Mouse (Mus musculus) layer of hippocampus, postnatal 36 days (tissue): Measurements from ENCODE around the gene Cst3. TPM values are rescaled to one million over a fixed set of nuclear protein-coding genes. Genes with fewer than 3 reads are reported as not detected.

ENCODE experiments used
- DNase-seq, 2 experiments: peaks; one replicate each; pipeline ENCODE4 v3.0.0; 2022
- total RNA-seq, 2 experiments: library from RNA; stranded (reverse); gene quantifications; 2 replicates each; pipeline ENCODE4 v1.2.3; 2021

Gene Cst3
- total RNA-seq, 2 experiments from 2014 or later = 2,172 to 2,182 TPM

DNA sequence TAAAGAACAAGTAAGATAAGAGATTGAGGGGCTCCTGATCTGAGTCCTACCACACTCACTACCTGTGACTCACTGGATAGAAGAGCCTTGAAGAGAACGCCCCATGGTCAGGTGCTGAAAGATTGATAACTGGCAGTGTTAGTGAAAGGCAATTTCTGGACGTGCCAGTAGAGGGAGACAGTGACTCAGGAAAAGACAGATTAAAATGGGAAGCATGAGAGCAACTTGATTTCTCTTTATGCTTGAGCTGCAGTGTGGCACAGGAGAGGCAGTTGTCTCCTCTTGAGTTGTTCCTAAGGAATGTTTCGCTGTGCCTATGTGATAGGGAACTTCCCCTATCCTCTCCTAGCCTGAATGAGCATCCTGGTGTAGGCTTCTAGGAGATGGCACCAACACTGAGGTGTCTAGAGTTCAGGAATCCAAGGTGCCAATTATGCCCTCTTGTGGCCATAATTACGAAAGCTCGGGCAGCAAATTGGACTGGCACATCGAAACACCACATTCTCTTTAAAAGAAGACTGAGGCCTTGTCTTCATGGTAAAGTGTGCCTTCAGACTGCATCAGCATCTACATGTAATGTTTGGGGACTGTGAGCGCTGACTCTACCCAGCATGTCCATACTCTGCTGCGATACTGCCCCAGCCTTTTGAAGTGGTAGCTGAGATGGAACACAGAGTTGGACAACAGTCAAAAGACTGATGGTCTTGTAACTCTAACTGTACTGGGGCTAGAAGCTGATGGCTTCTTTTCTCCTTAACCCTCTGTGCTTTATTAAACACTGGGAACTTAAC lies 24.2 kb downstream of the Cst3 start:
- peak; percentile 72 to 83 for DNase-seq

DNA sequence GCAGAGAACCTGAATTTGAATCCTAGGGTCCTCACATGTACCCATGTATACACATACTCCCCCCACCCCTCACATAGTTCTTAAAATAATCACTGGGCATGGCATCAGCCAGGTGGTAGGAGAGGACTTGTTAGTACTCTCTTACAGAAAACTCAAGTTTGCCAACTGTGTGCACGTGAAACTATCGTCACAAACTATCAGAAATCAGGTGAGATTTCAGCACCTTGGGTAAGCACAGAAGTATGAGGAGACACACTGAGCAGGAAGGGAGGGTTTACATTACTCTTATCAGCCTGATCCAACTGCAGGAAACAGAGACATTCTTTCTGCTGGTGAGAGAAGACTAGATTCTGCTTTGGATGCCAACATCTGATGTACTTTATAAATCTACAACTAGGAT lies 36.3 kb downstream of the Cst3 start:
- DNase-seq = no peak

DNA sequence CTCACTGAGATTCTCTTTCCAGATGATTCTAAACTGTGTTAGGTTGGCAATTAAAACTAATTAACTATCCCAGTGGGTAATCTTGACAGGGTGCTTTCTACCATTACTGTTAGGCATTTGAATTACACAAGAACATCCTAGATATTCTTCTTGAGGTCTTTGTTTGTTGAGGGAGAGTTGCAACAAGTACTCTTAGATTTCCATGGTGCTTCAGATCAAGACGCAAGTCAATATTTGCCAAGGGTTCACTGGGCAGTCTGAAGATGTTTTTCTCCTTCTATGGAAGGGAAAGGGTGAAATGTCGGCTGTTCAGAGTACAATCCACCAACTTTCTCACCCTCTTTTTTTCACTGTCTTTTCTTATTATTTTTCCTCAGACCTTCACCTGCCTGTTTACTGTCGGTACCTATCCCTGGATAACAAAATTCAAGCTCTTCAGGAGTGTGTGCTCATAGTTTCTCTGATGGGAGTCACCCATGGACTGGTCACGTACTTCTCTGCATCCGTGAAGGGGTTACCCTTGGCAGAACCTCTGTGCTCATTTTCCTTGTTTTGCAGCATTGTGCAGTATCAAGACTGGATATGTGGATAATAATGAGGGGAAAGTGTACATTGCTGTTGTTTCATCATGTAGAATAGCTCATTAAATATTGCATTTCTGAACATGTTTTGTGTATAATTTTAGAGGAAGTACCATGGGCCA lies 37.3 kb downstream of the Cst3 start:
- DNase-seq = no peak

DNA sequence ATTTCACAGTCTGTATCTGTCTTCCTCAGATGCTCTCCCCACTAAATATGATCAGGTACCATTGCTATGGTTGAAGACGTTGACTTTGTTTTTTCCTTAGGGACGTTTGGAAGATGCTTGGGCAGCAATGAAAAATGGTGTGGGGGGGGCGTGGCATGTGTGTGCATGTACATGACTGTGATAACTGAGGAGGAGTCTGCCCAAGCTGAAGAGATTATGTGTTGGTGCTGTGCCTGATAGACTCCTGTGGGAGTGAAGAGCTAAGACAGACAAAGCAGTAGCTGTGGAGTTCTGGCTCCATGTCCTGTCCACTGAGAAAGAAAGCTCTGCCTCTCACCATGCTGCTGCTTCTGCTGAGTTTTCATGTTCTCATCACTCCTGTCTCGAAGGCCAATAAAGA lies 40.6 kb downstream of the Cst3 start, which contains the start of gene Cst9:
TSS of gene Cst9 (plus strand) at position 236 of the 400 bp plus-strand sequence.
- no peak for DNase-seq

DNA sequence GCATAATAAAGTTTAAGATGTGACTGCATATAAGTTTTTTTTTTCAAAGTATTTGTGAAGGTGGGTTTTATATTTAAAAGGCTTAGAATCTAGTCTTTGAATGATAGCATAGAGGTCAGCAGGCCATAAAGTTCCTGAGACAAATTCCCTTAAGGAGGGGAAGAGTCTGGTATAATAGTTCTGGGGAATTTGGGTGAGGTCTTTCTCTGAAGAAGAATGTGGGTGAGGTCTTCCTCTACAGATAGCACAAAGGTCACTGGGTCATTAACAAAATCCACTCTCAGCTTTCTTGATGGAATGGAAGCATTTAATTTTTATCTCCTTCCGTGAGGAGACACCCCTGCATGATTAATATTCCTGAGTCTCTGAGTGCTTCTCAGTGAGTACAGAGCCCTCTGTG lies 49.5 kb downstream of the Cst3 start:
- no peak for DNase-seq

Other genes with a start within 250 kb of the Cst3 start
- 10 to 100 TPM; 11.0 to 12.6 TPM for gene Nxt1, start 203.1 kb downstream of the Cst3 start, total RNA-seq
- 10 to 100 TPM; 32.5 to 33.2 TPM for gene Gzf1, start 194.7 kb downstream of the Cst3 start, total RNA-seq
- 100 to 1,000 TPM; 295 to 320 TPM for gene Napb, start 143.2 kb downstream of the Cst3 start, total RNA-seq
- gene Cstl1, start 125.3 kb downstream of the Cst3 start, total RNA-seq = 1 to 10 TPM in 1 of 2 experiments, under 1 TPM in 1; 0.55 to 1.6 TPM
- not detected for gene Cst11, start 104.2 kb downstream of the Cst3 start, total RNA-seq
- gene 8030411F24Rik, start 93.7 kb downstream of the Cst3 start, total RNA-seq = not detected
- gene Cst12, start 86.3 kb downstream of the Cst3 start, total RNA-seq = 1 to 10 TPM; 3.3 to 3.7 TPM
- gene Cst8, start 76.9 kb downstream of the Cst3 start, total RNA-seq = not detected
- gene Cst13, start 55.6 kb downstream of the Cst3 start, total RNA-seq = not detected
- gene Cst9, start 40.5 kb downstream of the Cst3 start, total RNA-seq = not detected
- not detected for gene 9230104L09Rik, start 10.7 kb downstream of the Cst3 start, total RNA-seq
- not detected for gene Gm1330, start 127.6 kb upstream of the Cst3 start, total RNA-seq
- gene Gm10750, start 141.5 kb upstream of the Cst3 start, total RNA-seq = not detected